Mouse (Mus musculus): Measurements from ENCODE around the gene 4921536K21Rik. TPM values are rescaled to one million over a fixed set of nuclear protein-coding genes. Genes with fewer than 3 reads are reported as not detected.

4921536K21Rik gene
- polyA plus RNA-seq (2014; fragmentation: Nextera tagmentation; extraction: Ambion mirVana): 0.07 and 0.11 TPM in 2 replicates

- DNase-seq (ENCODE audit: low spot score): peak; percentile 98
- Histone ChIP-seq H3K4me3 (ENCODE audit: low read depth, low read length) (peak within 1 kb of the TSS; percentile 36), H3K4me1 (replicated peaks; ENCODE audit: control insufficient read depth, insufficient read depth, low read length) (no peaks in the 10 kb centered on the region), H3K4me2 (ENCODE audit: low read length) (peak within 1 kb of the TSS; percentile 75), H3K9me3 (ENCODE audit: control insufficient read depth, low read length) (no peaks in the 10 kb centered on the region), H3K36me3 (ENCODE audit: control insufficient read depth, insufficient read depth, low read length) (peaks cover 12% of the 10 kb centered on the region; the same call in 1 of the 2 replicates), H3K9ac (ENCODE audit: low read length) (peak within 1 kb of the TSS; percentile 53), H3K27me3 (replicated peaks; ENCODE audit: control insufficient read depth, insufficient read depth, low read length) (no peaks in the 10 kb centered on the region), H3K27ac (ENCODE audit: low read depth) (peak within 1 kb of the TSS; percentile 85)
- ATAC-seq (replicated peaks; ENCODE audit: low FRiP score, low TSS enrichment, low read depth): peak; percentile 94
- 4% methylated on average over 46 of the region's 46 CpGs for WGBS
These were observed at the start of gene 4921536K21Rik, which contains the start of gene Dusp18 for GRCm38 (mm10) chr11:3894406-3895281. Gene 4921536K21Rik, minus strand, starts transcription at chr11:3895098. Gene Dusp18, plus strand, starts transcription at chr11:3895240.

- no peak overlapping the region for H3K4me3 ChIP-seq (ENCODE audit: low read depth, low read length)
- H3K4me2 ChIP-seq (ENCODE audit: low read length): no peak overlapping the region
- DNase-seq (ENCODE audit: low spot score): no peak
- H3K27ac ChIP-seq (ENCODE audit: low read depth): no peak overlapping the region
- H3K9me3 ChIP-seq (ENCODE audit: control insufficient read depth, low read length): no peaks in the 10 kb centered on the region
- H3K36me3 ChIP-seq (ENCODE audit: control insufficient read depth, insufficient read depth, low read length): no peaks in the 10 kb centered on the region
- H3K9ac ChIP-seq (ENCODE audit: low read length): no peak overlapping the region
- peaks cover 7% of the 10 kb centered on the region; the same call in 1 of the 2 replicates for H3K27me3 ChIP-seq (replicated peaks; ENCODE audit: control insufficient read depth, insufficient read depth, low read length)
- no peak for ATAC-seq (replicated peaks; ENCODE audit: low FRiP score, low TSS enrichment, low read depth)
- H3K4me1 ChIP-seq (replicated peaks; ENCODE audit: control insufficient read depth, insufficient read depth, low read length): no peaks in the 10 kb centered on the region
- 89% methylated on average over 7 of the region's 7 CpGs for WGBS
These were observed 46.5 kb upstream of the 4921536K21Rik start for GRCm38 (mm10) chr11:3941371-3941770.

- Histone ChIP-seq H3K9ac (ENCODE audit: low read length) (no peak overlapping the region), H3K27me3 (replicated peaks; ENCODE audit: control insufficient read depth, insufficient read depth, low read length) (no peaks in the 10 kb centered on the region), H3K4me2 (ENCODE audit: low read length) (no peak overlapping the region), H3K9me3 (ENCODE audit: control insufficient read depth, low read length) (no peaks in the 10 kb centered on the region), H3K36me3 (ENCODE audit: control insufficient read depth, insufficient read depth, low read length) (no peaks in the 10 kb centered on the region), H3K4me1 (replicated peaks; ENCODE audit: control insufficient read depth, insufficient read depth, low read length) (peaks cover under 1% of the 10 kb centered on the region; the same call in 1 of the 2 replicates), H3K27ac (ENCODE audit: low read depth) (no peak overlapping the region), H3K4me3 (ENCODE audit: low read depth, low read length) (no peak overlapping the region)
- DNase-seq (ENCODE audit: low spot score) (no peak), ATAC-seq (replicated peaks; ENCODE audit: low FRiP score, low TSS enrichment, low read depth) (no peak)
- WGBS: 71% methylated on average over 13 of the region's 13 CpGs
These were observed 42.5 kb upstream of the 4921536K21Rik start for GRCm38 (mm10) chr11:3937321-3937874.

GRCm38 (mm10) chr11:3936318-3936717 is 41.4 kb upstream of the 4921536K21Rik start:
- Histone ChIP-seq H3K9ac (ENCODE audit: low read length) (no peak overlapping the region), H3K9me3 (ENCODE audit: control insufficient read depth, low read length) (no peaks in the 10 kb centered on the region), H3K4me1 (replicated peaks; ENCODE audit: control insufficient read depth, insufficient read depth, low read length) (peaks cover 5% of the 10 kb centered on the region; the same call in 1 of the 2 replicates), H3K27ac (ENCODE audit: low read depth) (no peak overlapping the region), H3K36me3 (ENCODE audit: control insufficient read depth, insufficient read depth, low read length) (no peaks in the 10 kb centered on the region), H3K4me3 (ENCODE audit: low read depth, low read length) (no peak overlapping the region), H3K4me2 (ENCODE audit: low read length) (no peak overlapping the region), H3K27me3 (replicated peaks; ENCODE audit: control insufficient read depth, insufficient read depth, low read length) (no peaks in the 10 kb centered on the region)
- 85% methylated on average over 3 of the region's 3 CpGs for whole genome bisulfite sequencing
- ATAC-seq (replicated peaks; ENCODE audit: low FRiP score, low TSS enrichment, low read depth) (no peak), DNase-seq (ENCODE audit: low spot score) (no peak)

DNA sequence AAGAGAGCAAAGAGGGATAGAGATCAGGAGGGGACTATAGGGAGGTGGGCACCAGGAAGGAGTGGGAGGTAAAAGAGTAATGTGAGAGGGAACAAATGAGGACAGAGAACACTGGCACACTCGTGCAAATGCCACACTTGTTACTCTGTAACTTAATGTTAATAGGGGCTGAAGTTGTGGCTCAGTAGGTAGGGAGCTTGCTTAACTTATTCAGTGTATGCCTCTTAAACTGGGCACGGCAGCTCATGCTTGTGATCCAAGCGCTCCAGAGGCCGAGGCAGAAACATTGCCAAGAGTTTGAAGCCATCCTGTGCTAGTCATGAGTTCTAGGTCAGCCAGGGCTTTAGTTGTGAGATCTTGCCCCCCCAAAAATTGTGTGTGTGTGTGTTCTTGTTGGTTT is 40.2 kb upstream of the 4921536K21Rik start:
- no peaks in the 10 kb centered on the region for H3K36me3 ChIP-seq (ENCODE audit: control insufficient read depth, insufficient read depth, low read length)
- ATAC-seq (replicated peaks; ENCODE audit: low FRiP score, low TSS enrichment, low read depth) (no peak), DNase-seq (ENCODE audit: low spot score) (no peak)
- no peak overlapping the region for H3K27ac ChIP-seq (ENCODE audit: low read depth)
- H3K4me2 ChIP-seq (ENCODE audit: low read length): no peak overlapping the region
- H3K27me3 ChIP-seq (replicated peaks; ENCODE audit: control insufficient read depth, insufficient read depth, low read length): no peaks in the 10 kb centered on the region
- H3K9ac ChIP-seq (ENCODE audit: low read length): no peak overlapping the region
- H3K9me3 ChIP-seq (ENCODE audit: control insufficient read depth, low read length): no peaks in the 10 kb centered on the region
- WGBS: 81% methylated on average over 4 of the region's 4 CpGs
- H3K4me1 ChIP-seq (replicated peaks; ENCODE audit: control insufficient read depth, insufficient read depth, low read length): peaks cover 7% of the 10 kb centered on the region; the same call in 1 of the 2 replicates
- no peak overlapping the region for H3K4me3 ChIP-seq (ENCODE audit: low read depth, low read length)

DNA sequence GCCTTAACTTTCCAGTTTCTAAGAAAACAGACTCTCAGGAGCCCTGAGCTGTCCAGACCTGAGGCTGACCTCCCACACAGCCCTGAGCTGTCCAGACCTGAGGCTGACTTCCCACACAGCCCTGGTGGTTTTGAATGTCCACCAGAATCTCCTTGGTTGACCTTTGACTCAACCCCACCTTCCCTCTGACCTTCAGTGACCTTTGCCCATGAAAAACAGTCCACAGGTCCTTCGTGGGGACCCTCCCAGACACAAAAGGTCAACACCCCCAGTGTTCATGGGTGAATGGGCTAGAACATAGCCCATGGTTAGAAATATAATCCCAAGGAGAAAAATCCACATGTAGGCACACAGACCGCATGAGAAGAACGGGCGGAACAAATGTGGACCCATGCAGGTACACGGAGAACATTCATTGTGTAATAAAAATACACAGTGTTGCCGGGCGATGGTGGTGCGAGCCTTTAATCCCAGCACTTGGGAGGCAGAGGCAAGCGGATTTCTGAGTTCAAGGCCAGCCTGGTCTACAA is 38.9 kb upstream of the 4921536K21Rik start:
- Histone ChIP-seq H3K4me2 (ENCODE audit: low read length) (no peak overlapping the region), H3K4me1 (replicated peaks; ENCODE audit: control insufficient read depth, insufficient read depth, low read length) (peaks cover 7% of the 10 kb centered on the region; the same call in 1 of the 2 replicates), H3K9ac (ENCODE audit: low read length) (no peak overlapping the region), H3K9me3 (ENCODE audit: control insufficient read depth, low read length) (no peaks in the 10 kb centered on the region), H3K27me3 (replicated peaks; ENCODE audit: control insufficient read depth, insufficient read depth, low read length) (no peaks in the 10 kb centered on the region), H3K36me3 (ENCODE audit: control insufficient read depth, insufficient read depth, low read length) (no peaks in the 10 kb centered on the region), H3K4me3 (ENCODE audit: low read depth, low read length) (no peak overlapping the region), H3K27ac (ENCODE audit: low read depth) (no peak overlapping the region)
- ATAC-seq (replicated peaks; ENCODE audit: low FRiP score, low TSS enrichment, low read depth) (no peak), DNase-seq (ENCODE audit: low spot score) (no peak)
- WGBS: 92% methylated on average over 9 of the region's 9 CpGs

DNA sequence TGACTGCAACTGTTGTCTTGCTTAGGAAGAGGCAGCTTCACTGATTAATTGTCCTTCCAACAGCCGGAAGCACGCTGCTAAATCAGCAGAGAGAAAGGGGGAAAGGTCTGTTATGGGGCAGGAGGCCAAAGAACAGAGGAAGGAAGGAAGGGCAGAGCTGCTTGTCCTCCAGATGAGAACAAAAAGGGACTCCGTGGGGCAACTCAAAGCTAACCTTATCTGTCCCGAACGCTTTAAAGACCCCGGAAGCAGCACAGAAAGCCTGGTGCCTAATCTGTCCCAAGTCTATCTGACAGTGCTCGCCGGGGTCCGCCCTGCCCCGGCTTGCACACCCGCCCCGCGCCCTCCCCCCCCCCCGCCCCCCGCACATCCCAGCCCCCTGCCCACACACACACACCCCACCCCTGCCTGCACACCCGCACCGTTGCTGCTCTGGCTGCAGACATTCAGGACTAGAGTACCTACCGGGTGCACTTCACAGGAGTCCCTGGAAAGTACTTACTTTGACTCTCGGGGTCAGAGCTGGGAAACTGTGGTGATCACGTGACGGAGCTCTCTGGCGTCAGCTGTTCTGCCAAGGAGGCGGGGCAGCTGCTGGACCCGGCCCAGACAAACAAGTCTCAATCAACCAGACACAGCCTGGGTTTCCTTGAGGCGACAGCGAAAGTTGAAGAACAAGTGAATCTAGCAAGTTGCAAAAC is 36.8 kb upstream of the 4921536K21Rik start, which contains the start of gene Tcn2:
Gene Tcn2, minus strand, starts transcription at position 649 of the 701 bp plus-strand sequence.
- WGBS: under 1% methylated on average over 23 of the region's 26 CpGs
- Histone ChIP-seq H3K9me3 (ENCODE audit: control insufficient read depth, low read length) (no peaks in the 10 kb centered on the region), H3K27me3 (replicated peaks; ENCODE audit: control insufficient read depth, insufficient read depth, low read length) (no peaks in the 10 kb centered on the region), H3K4me1 (replicated peaks; ENCODE audit: control insufficient read depth, insufficient read depth, low read length) (peaks cover 7% of the 10 kb centered on the region; the same call in 1 of the 2 replicates), H3K4me2 (ENCODE audit: low read length) (peak within 1 kb of the TSS; percentile 65), H3K9ac (ENCODE audit: low read length) (peak within 1 kb of the TSS; percentile 39), H3K36me3 (ENCODE audit: control insufficient read depth, insufficient read depth, low read length) (peaks cover 5% of the 10 kb centered on the region; the same call in 1 of the 2 replicates), H3K4me3 (ENCODE audit: low read depth, low read length) (peak within 1 kb of the TSS; percentile 49), H3K27ac (ENCODE audit: low read depth) (no peak within 1 kb of the TSS)
- ATAC-seq (replicated peaks; ENCODE audit: low FRiP score, low TSS enrichment, low read depth): peak; percentile 80
- peak; percentile 83 for DNase-seq (ENCODE audit: low spot score)

GRCm38 (mm10) chr11:3930931-3931330 is 36.0 kb upstream of the 4921536K21Rik start:
- H3K27me3 ChIP-seq (replicated peaks; ENCODE audit: control insufficient read depth, insufficient read depth, low read length): no peaks in the 10 kb centered on the region
- no peaks in the 10 kb centered on the region for H3K9me3 ChIP-seq (ENCODE audit: control insufficient read depth, low read length)
- DNase-seq (ENCODE audit: low spot score): no peak
- H3K36me3 ChIP-seq (ENCODE audit: control insufficient read depth, insufficient read depth, low read length): peaks cover 10% of the 10 kb centered on the region; the same call in 1 of the 2 replicates
- H3K4me1 ChIP-seq (replicated peaks; ENCODE audit: control insufficient read depth, insufficient read depth, low read length): peaks cover 7% of the 10 kb centered on the region; the same call in 1 of the 2 replicates
- peak overlapping the region; percentile 49; the same call in 1 of the 2 replicates for H3K4me3 ChIP-seq (ENCODE audit: low read depth, low read length)
- peak overlapping the region; percentile 34; the same call in 1 of the 2 replicates for H3K9ac ChIP-seq (ENCODE audit: low read length)
- H3K4me2 ChIP-seq (ENCODE audit: low read length): peak overlapping the region; percentile 65
- WGBS: 39% methylated on average over 6 of the region's 6 CpGs
- ATAC-seq (replicated peaks; ENCODE audit: low FRiP score, low TSS enrichment, low read depth): no peak
- no peak overlapping the region for H3K27ac ChIP-seq (ENCODE audit: low read depth)
